Mouse (Mus musculus) right cerebral cortex, postnatal 36 days (tissue): ENCODE data around the gene Tdrkh.

Experiments
- DNase-seq, 2 experiments: peaks; one replicate each; pipeline ENCODE4 v3.0.0; 2022; ENCODE audit warnings: low spot score in 2 of 2, mixed read lengths in 1 of 2

The Tdrkh gene

GRCm38 (mm10) chr3:94459834-94460233 is 46.8 kb downstream of the Tdrkh start:
- no peak for DNase-seq

DNA sequence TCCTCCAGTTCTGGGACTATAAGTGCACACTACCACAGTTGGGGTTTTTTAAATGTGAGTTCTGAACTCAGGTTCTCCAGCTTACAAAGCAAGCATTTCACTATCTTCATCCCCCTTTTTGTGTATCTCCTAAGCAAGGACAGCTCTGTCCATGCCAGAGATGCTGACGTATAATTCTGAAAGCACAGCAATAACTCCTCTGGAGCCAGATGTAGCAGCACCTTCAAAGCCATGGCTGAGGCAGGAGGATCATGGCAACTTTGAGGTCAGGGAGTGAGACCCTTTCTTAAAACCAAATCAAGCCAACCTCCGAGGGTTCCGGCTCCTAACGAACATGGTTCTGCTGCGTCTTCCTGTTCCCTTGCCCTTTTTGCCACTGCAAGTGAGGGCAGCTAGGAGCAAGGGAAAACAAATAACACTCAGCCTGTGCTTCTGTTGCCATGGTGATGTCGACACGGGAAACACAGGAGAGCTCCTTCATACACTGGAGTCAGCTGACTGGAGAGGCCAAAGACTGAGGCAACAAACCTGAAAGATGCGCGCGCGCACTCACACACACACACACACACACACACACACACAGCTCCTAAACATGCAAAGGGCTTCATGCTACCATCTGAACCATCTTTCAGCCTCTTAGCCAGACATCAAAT is 51.0 kb downstream of the Tdrkh start:
- DNase-seq: no peak

DNA sequence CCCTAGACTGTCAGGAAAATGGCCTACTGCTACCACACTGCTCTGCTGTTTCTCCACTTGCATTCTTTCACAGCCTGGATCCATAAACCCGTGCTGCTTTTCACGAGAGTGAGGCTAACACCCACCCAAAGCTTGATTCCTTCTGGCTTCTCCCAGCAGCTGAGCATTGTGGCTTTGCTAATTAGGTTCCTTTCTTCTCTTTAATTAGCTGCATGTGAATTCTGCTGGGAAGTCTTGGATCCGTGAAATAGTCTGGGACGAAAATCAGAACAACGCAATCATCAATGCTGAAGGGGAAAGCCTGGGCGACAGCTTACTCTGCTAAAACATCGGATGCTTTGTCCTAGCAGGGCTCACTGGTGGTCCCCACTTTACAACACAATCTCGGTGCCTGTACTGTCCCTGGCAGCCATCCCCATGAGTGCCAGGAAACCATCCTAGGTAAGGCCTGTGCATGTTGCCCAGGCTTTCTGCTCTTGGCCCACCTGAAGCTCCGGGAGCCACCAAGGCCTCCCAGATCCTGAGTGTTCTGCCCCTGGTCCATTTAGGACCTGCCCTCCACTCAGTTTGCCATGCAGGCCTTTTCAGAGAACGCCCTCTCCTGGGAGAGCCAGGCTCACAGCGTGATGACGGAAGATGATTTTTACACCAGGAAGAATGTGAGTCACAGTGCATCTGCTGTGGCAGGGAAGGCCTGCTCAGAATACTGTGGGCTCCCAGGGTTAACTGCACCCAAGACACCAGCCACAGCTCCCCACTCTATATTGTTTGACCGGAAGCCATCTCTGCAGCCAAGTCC is 52.8 kb downstream of the Tdrkh start:
- DNase-seq: peak; percentile 66 to 74

DNA sequence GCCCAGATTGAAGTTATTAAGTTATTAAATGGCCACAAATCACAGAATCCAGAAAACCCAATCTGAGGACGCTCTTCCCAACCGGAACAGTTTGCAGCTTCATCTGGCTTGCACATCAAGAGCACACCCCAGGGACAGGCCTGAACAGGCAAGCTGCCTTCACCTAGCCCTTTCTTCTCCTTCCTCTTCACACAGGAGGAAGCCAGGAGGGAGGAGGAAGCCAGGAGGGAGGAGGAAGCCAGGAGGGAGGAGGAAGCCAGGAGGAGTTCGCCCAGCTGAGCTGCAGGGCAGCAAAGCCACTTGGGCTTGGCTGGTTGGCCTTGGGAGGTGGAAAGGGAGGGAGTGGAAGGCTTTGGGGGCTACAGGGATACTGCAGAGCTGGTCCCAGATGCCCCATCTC is 55.9 kb downstream of the Tdrkh start:
- no peak for DNase-seq

DNA sequence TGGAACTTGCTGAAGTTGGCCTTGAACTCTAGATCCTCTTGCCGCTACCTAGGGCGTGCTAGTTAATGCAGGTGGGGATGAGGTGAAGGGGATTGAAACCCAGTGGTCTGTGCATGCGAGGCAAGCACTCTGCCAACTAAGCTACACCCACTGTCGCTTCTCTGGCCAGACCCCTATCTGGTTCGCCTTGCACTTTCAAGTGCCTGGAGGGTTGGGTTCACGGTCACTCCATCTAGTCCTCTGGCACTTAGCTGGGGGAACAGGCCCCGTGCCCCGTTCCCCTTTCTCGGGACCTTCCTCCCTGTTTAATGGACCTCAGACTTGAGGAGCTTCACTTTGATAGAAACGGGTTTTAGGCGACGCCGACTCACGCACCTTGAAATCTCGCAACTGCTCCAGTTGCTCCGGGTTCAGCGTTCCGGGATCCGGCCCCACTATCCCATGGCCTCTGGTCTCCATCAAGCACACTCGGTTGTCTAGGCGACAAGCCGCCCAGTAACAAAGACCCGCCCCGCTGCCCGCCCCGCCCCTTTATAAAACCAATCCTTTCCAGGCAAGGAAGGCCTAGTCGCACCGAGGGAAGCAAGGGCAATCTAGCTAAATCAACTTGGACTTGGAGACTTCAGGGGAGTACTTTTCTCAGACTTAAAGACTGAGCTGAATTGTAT is 59.5 kb downstream of the Tdrkh start:
- no peak for DNase-seq

GRCm38 (mm10) chr3:94473115-94473505 is 60.0 kb downstream of the Tdrkh start:
- no peak for DNase-seq

DNA sequence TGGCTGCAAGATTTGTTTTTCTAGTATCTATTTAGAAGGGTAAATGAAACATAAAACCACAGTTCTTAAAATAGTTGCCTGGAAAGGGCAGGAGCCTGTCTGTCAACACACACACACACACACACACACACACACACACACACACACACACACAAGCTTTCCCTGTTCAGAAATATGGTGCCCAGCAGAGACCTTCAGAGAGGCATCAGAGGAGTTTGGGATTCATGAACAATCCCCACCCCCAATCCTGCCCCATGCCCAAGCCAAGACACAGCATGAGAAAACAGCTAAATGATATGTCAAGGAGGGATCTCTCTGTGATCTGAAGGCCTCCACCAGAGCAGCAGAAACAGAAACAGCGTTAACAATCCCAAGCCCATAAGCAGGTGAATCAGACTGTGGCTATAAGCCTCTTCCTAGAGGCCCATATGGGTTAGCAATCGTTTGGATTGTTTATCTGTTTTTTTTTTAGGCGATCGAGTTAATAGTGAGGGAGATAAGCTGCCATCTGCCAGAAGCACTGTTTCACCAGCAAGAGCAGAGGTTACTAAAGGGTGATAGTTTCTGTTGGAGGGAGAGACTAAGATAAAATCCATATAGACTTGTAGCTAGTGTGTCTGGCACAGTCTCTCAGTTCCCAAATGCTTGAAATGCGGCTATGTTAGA is 60.6 kb downstream of the Tdrkh start:
- DNase-seq: no peak

DNA sequence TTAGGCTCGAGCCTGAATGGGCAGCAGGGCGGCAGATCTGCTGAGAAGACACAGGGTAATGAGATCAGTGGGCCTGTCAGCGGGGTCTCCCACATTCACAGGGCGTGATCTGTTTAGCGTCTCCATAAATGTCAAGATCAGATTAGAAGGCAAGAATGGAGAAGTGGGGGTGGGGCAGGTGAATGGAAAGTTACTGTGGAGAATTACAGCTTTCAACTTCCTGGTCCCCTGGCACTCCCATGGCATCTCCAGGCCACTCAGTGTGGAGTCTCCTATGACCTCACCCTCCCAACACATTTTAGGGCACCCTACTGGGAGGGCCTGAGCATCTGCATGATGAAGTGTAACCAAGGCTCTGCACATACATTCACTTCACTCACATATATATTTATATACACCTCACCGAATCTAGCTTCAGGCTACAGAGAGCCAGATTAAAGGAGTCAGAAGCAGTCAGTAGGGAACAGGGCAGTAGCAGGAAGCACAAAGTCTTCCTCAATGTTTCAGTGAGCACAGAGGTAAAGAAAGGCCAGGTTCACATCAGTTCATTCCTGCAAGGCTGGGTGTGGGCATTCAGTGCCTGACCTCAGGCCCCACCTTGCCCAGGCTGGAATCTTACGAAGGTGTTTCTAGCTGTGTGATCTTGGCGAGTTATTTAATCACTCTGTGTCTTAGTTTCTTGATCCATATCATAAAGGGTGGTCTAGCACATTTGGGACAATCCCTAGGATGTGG is 63.4 kb downstream of the Tdrkh start:
- no peak for DNase-seq

GRCm38 (mm10) chr3:94477444-94477843 is 64.4 kb downstream of the Tdrkh start:
- DNase-seq: peak; percentile 58 to 77

- DNase-seq: peak in 1 of 2 experiments; percentile 77
These were observed 64.9 kb downstream of the Tdrkh start, which contains the start of gene Celf3 for GRCm38 (mm10) chr3:94477981-94478422. Gene Celf3, plus strand, starts transcription at chr3:94478295.

DNA sequence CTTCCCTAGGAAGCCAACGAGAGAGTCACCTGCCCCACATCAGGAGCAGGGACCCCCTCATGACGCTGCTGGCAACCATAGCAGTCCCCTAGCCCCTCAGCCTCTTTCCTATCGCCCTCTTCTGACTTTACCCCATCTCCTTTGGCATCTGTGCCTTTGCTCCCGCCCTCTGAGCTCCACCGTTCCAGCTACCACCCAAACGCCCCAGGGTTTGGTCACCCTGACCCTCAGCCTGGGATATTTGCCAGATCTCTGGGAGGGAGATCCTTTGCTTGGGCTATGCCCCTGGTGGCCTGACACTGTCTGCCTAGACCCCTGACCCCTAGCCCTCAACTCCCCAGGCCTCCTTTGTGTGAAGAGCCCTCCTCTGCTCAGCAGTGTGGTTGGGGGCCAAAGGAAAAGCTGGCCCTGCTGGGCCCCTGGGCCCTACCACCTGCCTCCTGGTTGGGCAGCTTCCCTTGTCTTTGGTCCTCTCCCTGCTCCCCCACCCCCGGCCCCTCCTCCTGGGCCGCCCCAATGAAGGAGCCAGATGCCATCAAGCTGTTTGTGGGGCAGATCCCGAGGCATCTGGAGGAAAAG is 65.6 kb downstream of the Tdrkh start:
- no peak for DNase-seq

- no peak for DNase-seq
These were observed 66.5 kb downstream of the Tdrkh start for GRCm38 (mm10) chr3:94479564-94479963.

GRCm38 (mm10) chr3:94480291-94480884 is 67.3 kb downstream of the Tdrkh start, which contains the start of gene Riiad1:
Gene Riiad1, minus strand, starts transcription at chr3:94480341.
- DNase-seq: no peak

DNA sequence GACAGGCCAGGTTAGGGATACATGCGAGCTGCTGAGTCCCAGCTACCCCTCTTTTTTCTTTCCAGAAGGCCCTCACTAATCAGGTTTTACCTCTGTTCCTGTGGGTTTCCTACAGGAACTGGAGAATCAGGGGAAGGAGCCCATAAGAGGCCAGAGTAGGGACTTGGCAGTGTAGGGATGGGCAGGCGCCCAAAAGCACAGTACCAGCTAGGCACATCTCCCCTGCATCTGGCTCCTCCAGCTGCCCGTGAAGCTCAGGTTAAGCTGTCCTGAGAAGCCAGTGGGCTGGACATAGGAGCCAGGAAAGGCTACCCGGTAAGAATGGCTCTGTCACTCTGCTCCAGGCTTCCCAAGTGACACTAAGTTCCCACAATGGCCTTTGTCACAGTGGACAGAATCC is 68.4 kb downstream of the Tdrkh start:
- no peak for DNase-seq

DNA sequence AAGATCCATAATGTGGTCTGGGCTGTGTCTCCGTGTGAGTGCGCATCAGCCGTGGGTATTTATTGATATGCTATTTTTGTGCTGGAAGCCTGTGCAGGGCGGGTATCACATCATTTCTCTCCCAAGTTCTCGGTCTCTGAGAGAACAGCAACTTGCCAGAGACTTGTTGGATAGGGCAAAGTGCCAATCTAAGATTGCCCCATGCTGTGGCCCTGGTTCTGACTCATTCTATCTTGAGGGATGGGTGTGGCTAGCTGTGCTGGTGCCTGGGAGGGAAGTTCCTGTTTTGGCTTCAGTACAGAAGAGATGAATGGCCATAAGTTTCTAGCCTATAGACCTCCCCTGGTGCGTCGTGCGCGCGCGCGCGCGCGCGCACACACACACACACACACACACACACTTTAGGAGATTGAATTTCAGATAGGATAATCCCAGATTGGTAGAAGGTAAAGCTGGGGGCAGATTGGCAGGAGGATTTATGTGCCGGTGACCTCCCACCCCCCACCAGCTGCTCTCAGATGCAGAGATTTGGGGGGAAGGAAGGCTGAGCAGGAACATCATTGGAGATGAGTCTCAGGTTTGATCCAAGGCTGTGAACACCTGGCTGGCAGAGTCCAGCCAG is 69.8 kb downstream of the Tdrkh start:
- DNase-seq: no peak

DNA sequence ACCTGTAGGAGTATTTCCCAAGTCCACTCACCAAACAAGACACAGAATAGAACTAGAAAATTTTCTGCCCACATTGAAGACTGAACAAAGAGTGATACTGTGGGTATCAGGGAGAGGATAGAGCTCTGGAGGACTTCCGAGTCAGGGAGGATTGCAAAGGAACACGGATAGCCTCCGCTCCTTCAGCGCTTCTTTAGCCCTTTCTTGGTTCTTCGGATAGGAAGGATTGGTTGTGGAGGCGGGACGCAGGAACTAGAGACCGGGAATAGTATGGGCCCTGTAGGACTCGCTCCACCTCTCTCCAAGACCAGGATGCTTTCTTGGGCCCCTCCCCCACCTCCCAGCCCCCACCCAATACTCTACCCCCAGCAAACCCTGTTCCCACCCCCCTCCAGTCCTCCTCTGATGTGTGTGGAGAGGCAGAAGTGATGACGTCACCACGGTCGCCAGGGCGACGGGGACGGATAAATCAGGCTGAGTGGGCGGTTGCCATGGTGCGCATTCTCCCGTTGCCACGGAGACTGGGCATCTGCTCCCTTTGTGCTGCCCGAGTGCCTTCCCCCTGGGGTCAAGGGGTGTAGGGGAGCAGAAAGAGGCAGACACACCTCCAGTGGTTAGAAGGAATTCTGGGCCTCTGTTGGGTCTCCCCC is 70.8 kb downstream of the Tdrkh start:
- DNase-seq: peak; percentile 97
